ENCODE assay signal across 8 mouse cellular contexts in genomic region chr13:93302846-93303562, GRCm38 (mm10). TPM values are rescaled to one million over a fixed set of nuclear protein-coding genes. Genes with fewer than 3 reads are reported as not detected.
DNase-seq lines count a peak whose midpoint lies in the region; ATAC-seq and TF ChIP-seq lines count a peak whose summit lies in the region.

No protein-coding gene starts in this region.

- ATAC-seq in liver, embryonic 11.5 days (replicated peaks; ENCODE audit: low FRiP score), result peak; percentile 42; the same call in 1 of the 2 replicates
- peak; percentile 59 for ATAC-seq in stomach, embryonic 16.5 days (ENCODE audit: insufficient read depth, low FRiP score)

- H3K27me3 ChIP-seq in cerebellum, adult 2 months (ENCODE audit: control insufficient read depth, insufficient read depth, low read length), result no peaks in the 10 kb centered on the region
- H3K27me3 ChIP-seq in testis, adult 2 months (ENCODE audit: control insufficient read depth, insufficient read depth, low read length), result no peaks in the 10 kb centered on the region
- H3K27me3 ChIP-seq in liver, embryonic 11.5 days (replicated peaks; ENCODE audit: control insufficient read depth, insufficient read depth, low read length), result no peaks in the 10 kb centered on the region
- no peaks in the 10 kb centered on the region for H3K27me3 ChIP-seq in stomach, embryonic 16.5 days (ENCODE audit: control insufficient read depth, insufficient read depth, low read length)

- H3K4me1 ChIP-seq in cerebellum, adult 2 months (ENCODE audit: control insufficient read depth, insufficient read depth, low read length), result no peaks in the 10 kb centered on the region
- H3K4me1 ChIP-seq in testis, adult 2 months (ENCODE audit: control insufficient read depth, insufficient read depth, low read length), result peaks cover 5% of the 10 kb centered on the region
- peaks cover 7% of the 10 kb centered on the region for H3K4me1 ChIP-seq in liver, embryonic 11.5 days (replicated peaks; ENCODE audit: control insufficient read depth, insufficient read depth, low read length)
- H3K4me1 ChIP-seq in stomach, embryonic 16.5 days (ENCODE audit: control insufficient read depth, insufficient read depth, low read length), result 0 out of 2 replicates have a peak, but pooled peaks cover 4% of the 10 kb centered on the region

- peak overlapping the region; percentile 95 for H3K27ac ChIP-seq in cerebellum, adult 2 months (ENCODE audit: insufficient read depth, low read length)
- peak overlapping the region; percentile 88 for H3K27ac ChIP-seq in testis, adult 2 months (ENCODE audit: control insufficient read depth, insufficient read depth, low read depth, low read length)
- H3K27ac ChIP-seq in liver, embryonic 11.5 days (ENCODE audit: low read depth, low read length), result peak overlapping the region; percentile 94
- H3K27ac ChIP-seq in stomach, embryonic 16.5 days (ENCODE audit: low read length), result peak overlapping the region; percentile 93

- H3K36me3 ChIP-seq in testis, adult 2 months (ENCODE audit: control insufficient read depth, insufficient read depth, low read length), result no peaks in the 10 kb centered on the region
- no peaks in the 10 kb centered on the region for H3K36me3 ChIP-seq in liver, embryonic 11.5 days (ENCODE audit: control insufficient read depth, insufficient read depth, low read length)
- no peaks in the 10 kb centered on the region for H3K36me3 ChIP-seq in stomach, embryonic 16.5 days (ENCODE audit: control insufficient read depth, insufficient read depth, low read length)

- WGBS in cerebellum, adult 2 months, result 9% methylated on average over 19 of the region's 19 CpGs
- 16% methylated on average over 19 of the region's 19 CpGs for WGBS in liver, embryonic 11.5 days
- WGBS in stomach, embryonic 16.5 days, result 11% methylated on average over 19 of the region's 19 CpGs

- TF ChIP-seq POLR2A in cerebellum, adult 2 months (IDR thresholded peaks at IDR 0.05; ENCODE audit: borderline replicate concordance, insufficient read depth, low read length), result no peak
- no peak for TF ChIP-seq POLR2A in testis, adult 2 months (IDR thresholded peaks at IDR 0.05; ENCODE audit: control insufficient read depth, low read depth, low read length)

- H3K9me3 ChIP-seq in liver, embryonic 11.5 days (ENCODE audit: control insufficient read depth, low read length), result no peaks in the 10 kb centered on the region
- H3K9me3 ChIP-seq in stomach, embryonic 16.5 days (replicated peaks; ENCODE audit: control insufficient read depth, low read length), result no peaks in the 10 kb centered on the region

- TF ChIP-seq CTCF in cerebellum, adult 2 months (IDR thresholded peaks at IDR 0.05; ENCODE audit: borderline replicate concordance, insufficient read depth, low read depth, low read length), result peak; percentile 36; the same call in 1 of the 2 replicates
- no peak for TF ChIP-seq CTCF in testis, adult 2 months (IDR thresholded peaks at IDR 0.05; ENCODE audit: control insufficient read depth, insufficient read depth, insufficient replicate concordance, low read depth, low read length)

- H3K4me3 ChIP-seq in cerebellum, adult 2 months (replicated peaks; ENCODE audit: insufficient read depth, low read depth, low read length), result peak overlapping the region; percentile 86
- peak overlapping the region; percentile 94 for H3K4me3 ChIP-seq in testis, adult 2 months (ENCODE audit: control insufficient read depth, low read depth, low read length)
- H3K4me3 ChIP-seq in liver, embryonic 11.5 days (ENCODE audit: low read depth, low read length), result peak overlapping the region; percentile 95
- H3K4me3 ChIP-seq in stomach, embryonic 16.5 days (replicated peaks; ENCODE audit: low read length), result peak overlapping the region; percentile 87

- no peak for DNase-seq in cerebellum, adult 2 months
- no peak for DNase-seq in cerebellum, postnatal 36 days
- no peak for DNase-seq in testis, postnatal 14 days (ENCODE audit: low spot score)
- DNase-seq in liver, embryonic 11.5 days (ENCODE audit: low spot score), result no peak
- no peak for DNase-seq in layer of hippocampus, adult 11-12 months (ENCODE audit: low spot score)
- no peak for DNase-seq in kidney, postnatal 14 days

- peak overlapping the region; percentile 73 for H3K4me2 ChIP-seq in liver, embryonic 11.5 days
- H3K4me2 ChIP-seq in stomach, embryonic 16.5 days (ENCODE audit: low read depth, low read length), result peak overlapping the region; percentile 94

- H3K9ac ChIP-seq in liver, embryonic 11.5 days (ENCODE audit: low read depth, low read length), result peak overlapping the region; percentile 89
- H3K9ac ChIP-seq in stomach, embryonic 16.5 days (ENCODE audit: low read length), result peak overlapping the region; percentile 94

RNA-seq across cellular contexts. Expression of gene Homer1, which starts 3.6 kb away (rescaled TPM):
- polyA plus RNA-seq in cerebellum, adult 2 months (2012; rRNA removed), result 15.7 and 15.8 TPM in 2 replicates
- 4.7 and 5.4 TPM in 2 replicates for polyA plus RNA-seq in testis, adult 2 months (2012; rRNA removed)
- 6.5 and 8.5 TPM in 2 replicates for polyA plus RNA-seq in liver, embryonic 11.5 days (2014; fragmentation: Nextera tagmentation; extraction: Ambion mirVana)
- polyA plus RNA-seq in stomach, embryonic 16.5 days (2015; fragmentation: Nextera tagmentation; extraction: Ambion mirVana), result 2.9 and 3.0 TPM in 2 replicates
